Mouse (Mus musculus) A20 (cell line): ENCODE data around the gene Eid3.

ENCODE experiments used
- DNase-seq: peaks from one replicate; pipeline ENCODE4 v3.0.0-alpha.2; 2011; ENCODE audit warnings: low read depth, low spot score

The Eid3 gene

DNA sequence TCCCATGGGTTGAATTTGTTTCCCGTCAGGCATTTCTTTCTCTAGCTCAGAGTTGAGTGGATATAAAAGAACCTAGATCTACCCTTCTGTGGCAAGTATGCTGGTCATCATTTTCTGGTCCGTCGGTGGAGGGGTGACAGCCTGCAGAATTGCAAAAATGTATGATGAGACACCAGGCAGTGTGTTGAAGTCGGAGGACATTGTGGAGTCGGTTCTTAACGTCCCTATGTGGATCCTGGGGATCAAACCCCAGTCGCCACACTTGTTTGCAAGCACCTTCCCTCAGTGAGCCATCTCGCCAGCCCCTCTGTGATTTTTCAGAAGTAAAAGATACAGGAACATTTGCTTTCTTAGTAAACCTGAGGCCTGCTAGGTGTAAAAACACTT, 5.5 kb upstream of the Eid3 start:
- no peak for DNase-seq

DNA sequence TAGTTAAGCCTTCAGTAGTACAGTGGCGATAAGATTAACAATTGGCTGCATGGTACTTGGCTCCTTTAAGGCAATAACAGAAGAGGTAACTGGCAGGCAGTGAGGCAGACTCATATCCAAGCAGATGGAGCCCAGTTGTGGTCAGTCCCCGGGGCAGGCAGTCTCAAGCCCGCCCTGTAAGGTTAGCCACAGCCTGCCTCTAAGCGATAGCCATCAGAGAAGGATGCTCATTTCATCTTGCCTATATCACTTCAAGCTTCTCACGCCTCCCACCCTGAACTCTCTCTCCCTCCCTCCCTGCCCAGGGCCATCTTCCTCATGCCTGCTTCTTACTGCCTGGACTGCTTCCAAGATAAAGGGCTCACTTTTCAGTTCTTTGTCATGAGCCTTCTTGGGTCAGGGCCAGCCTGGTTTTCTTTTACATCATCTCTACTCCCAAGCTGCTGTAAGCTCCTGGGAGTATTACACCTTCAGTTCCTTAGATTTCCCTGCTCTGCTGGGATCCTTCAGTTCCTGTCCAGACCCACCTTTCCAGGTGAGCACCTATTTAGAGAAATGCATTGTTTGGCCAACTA, 3.2 kb upstream of the Eid3 start:
- no peak for DNase-seq

DNA sequence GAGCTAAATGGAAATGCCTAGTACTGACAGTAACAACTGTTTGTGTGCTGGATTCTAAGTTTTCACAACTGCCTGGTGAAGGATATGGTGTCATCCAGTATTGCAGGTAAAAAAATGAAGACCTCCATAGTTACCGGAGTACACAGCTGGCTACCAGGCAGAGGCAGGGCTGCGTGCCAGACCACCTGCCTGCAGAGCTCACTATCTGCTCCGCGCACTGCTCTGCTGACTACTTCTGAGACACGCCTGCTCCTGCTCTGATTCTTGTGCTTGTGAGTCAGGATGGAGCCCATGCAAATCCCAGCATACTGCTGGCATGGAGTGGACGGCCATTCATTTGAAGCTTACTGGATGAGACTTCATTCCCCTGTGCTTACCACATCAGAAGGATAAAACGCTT, 2.6 kb upstream of the Eid3 start:
- DNase-seq, result no peak

DNA sequence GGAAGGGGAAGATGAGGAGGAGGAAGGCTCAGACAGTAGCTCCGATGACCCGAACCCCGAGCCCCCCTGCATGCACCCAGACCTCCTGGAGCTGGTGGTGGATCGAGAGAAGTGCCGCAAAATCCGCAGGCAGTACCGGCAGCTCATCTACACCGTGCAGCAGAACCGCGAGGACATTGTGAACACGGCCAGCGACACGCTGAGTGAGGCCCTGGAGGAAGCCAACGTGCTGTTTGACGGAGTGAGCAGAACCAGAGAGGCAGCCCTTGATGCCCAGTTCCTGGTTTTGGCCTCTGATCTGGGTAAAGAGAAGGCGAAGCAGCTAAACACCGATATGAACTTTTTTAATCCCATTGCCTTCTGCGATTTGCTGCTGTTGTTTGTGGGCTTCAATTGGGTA, 406 bp downstream of the Eid3 start:
- no peak for DNase-seq

DNA sequence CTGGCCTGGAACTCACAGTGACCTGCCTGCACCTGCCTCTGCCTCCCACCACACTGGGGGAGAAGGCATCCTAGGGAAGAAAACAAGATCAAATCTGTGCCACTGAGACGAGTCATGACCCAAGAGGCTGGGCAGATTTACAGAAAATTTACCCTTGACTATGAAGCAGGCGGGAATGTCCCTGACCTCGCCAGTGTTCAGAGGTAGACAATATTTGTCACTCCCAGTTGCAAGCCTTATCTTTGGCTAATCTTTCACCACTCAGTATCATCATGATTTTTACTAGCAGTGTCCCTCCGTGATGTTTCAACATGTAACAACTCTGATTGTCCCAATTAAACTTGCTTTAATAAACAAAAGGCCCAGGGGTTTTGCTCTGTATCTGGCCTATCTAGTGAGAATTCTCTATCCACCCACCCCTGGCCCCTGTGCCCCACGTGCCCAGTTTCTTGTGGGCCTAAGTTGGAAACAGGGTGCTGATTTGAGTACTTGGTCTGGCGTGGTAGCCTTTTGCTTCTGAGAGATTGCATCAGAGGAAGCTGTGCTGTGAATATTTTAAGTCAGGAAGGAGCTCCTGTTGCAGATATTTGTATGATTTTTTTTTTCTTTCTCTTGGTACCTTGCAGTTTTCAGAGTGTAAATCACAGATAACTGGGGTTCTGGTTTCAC, 2.1 kb downstream of the Eid3 start:
- no peak for DNase-seq

DNA sequence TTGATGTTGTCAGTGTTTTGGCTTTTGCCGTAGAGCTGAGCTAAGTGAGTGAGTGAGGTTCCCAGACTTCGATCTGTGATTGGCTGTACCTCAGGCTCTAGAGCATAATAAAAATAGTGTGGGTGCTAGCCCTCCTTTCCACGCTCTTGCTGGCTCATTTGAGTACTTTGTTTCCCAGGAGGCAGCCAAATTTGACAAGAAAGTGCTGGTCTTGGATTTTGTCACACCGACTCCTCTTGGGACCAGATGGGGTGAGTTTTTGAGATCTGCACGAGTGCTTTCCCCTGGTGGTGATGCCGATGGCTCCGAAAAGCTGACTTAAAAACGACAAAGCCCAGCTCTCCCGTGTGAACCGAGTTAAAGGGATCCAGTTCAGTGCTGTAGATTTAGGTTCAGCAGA, 9.0 kb downstream of the Eid3 start:
- no peak for DNase-seq

DNA sequence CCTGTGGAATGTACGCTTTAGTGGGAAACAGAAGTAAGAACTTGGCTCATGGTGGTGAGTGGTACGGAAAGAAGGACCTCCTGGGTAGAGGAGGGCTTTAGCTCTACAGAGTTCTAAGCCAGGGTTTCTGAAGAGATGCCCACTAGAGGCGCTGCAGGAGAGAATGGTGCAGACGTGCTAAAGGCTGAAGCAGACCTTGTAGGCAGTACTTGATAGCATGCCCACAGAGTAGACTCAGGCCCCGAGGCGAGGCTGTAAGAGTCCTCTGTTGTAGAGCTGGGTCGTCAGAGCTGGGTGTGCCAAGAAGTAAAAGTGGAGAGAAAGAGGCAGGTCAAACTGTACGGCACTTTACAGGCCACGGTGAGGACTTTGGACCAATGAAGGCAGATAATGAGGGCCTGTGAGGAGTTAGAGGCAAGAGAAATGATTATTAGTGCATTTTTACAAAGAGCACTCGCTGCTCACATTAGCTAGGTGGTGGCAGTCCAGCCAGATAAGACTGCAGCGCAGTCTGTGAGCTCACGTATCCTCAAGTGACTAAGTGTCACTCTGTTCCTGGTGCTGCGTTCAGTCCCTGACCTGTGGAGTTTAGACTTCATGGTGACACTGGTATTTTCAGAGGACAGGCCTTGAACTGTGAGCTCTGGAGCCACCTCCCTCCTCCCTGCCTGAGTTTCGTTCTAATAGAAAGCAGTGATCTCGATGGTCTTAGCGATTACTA, 9.8 kb downstream of the Eid3 start:
- peak; percentile 29 for DNase-seq

DNA sequence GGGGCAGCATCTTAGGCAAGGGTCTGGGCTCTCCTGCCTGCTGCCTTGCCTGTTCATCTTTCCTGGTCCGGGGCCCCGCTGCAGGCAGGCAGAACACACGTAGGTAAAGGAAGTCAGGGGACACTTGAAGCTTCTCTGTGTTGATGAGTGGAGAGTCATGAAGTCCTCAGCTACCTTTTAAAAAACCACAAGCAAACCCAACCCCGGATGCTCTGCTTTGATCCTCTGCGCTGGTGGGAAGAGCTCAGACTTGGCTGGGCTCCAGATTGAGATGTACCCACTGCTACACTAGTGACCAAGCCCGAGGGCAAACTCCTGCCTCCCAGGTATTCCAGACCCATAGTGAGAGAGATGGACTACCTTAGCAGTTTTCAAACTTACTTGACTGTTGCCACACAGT, 20.9 kb downstream of the Eid3 start:
- DNase-seq, result no peak

DNA sequence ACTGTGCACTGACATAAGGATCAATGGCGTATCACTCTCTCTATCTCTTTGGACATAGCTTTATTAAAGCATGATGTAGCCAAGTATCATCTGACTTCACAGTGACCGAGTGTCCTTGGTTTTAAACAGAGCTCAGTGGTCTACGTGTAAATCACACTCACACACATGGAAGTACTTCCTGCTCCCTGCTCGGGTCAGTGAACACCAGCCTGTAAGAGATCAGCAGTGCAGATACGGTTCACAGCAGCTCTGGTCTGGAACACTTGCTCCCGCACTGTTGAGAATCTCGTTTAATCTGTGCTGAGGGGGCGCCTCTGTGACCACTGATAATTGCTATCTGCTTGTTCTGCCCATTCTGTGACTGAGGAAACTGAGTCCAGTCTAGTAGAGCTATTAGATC, 22.1 kb downstream of the Eid3 start:
- no peak for DNase-seq

DNA sequence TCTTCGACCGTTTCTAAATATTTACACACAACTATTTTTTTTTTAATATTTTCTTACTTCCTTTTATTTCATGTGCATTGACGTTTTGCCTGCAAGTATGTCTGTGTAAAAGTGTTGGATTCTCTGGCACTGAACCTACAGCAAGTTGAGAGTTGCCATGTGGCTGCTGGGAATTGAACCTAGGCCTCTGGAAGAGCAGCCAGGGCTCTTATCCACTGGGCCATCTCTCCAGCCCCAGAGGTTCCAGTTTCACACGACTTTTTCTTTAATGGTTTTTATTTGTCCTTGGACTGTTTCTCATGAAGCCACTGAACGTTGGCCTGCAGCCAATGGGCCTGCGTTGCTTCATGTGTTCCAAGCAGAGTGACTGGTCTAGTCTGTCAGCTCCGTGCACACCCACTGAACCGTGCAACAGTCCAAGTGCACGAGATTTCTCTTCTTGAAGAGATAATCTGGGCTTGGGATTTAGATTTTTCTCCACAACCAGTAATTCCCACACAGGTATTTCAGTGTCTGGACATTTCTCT, 23.1 kb downstream of the Eid3 start:
- no peak for DNase-seq

DNA sequence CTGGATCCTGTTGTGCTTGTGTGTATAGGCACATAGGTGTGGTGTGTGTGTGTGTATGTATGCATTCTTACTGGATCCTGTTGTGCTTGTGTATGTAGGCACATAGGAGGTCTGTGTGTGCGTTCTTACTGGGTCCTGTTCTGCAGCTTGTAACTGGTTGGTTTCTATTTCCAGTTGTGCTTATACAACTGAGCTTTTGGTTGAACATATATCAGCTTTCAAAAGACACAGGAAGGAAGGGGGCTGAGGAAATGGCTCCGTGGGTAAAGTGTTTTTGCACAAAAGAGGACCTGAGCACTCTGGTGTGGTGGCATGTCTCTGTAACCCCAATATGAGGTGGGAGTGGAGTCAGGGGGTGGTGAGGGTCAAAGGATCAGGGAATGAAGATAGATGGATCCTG, 24.5 kb downstream of the Eid3 start:
- DNase-seq, result no peak

DNA sequence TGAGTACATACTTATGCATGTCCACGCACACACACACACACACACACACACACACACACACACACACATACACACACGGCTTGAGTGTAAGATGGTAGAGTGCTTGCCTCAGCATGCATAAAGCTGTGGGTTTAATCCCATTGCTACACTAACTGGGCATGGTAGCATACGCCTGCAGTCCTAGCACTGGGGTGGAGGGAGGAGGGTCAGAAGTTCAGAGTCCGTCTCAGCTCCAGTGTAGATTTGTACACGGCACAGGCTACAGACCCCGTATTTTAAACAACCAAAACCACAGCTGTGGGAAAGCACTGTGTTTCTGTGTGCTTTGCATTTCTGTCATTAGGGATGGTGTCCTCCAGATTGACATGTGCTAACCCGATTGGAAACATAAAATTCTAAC, 25.0 kb downstream of the Eid3 start:
- DNase-seq, result no peak

DNA sequence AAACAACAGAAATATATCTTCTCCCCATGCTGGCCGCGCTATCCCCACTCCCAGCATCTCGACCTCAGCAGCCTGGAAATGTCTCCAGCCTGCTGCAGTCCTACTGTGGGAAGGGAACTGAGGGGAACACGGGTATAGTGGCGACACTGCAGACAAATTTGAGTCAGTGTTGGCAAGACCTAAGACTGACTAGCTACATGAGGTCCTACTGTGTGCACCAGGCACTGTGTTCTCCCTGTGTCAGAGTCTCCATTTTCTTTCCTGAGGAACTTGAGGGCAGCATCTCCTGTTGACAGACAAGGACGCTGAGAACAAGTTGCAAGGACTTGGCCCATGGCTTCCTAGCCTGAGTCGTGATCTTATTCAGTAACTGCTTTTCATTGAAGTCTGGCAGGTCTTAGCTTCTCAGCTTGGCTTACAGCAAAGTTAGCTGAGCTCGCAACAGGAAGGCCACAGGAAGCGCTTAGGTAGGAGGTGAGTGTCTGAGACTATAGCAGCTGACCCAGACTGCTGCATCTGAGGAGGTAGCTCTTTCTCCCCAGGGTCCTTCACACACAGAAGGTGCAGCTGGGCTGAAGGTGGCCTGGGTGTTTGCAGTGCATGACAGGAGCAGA, 26.1 kb downstream of the Eid3 start:
- no peak for DNase-seq

DNA sequence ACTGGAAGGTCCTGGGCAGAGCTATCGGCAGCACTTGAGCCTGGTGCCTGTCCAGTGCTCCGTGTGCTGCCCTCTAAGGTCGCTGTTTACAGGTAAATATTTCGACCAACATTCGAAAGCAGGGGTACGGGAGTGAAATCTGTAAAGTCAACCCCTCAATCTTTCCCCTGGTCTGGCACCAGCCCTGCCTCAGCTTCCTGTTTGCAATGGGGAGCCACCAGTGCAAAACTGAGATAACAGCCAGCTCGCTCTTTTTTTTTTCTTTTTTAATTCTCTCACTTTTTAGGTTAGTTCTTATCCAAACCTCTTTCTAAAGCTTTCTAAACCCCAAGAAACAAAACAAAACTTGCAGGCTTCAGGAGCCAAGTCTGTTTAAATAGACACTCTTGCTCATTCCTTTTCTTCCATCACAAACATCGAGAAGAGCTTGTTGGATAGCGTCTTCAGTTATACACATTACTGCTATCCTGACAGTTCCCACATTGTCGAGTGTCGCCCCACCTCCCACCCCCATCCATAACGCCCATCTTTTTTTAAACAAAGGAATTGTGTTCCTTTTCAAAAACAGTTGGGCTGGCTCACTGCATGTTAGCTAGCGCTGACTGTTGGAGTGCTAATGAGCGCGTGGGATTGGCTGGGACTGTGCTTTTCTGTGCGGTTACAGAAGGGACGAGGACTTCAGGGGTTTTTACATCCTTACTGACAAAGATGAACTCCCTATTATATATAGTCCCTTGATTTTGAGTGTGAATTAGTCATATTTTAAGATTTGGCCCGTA, 27.6 kb downstream of the Eid3 start:
- DNase-seq, result no peak

DNA sequence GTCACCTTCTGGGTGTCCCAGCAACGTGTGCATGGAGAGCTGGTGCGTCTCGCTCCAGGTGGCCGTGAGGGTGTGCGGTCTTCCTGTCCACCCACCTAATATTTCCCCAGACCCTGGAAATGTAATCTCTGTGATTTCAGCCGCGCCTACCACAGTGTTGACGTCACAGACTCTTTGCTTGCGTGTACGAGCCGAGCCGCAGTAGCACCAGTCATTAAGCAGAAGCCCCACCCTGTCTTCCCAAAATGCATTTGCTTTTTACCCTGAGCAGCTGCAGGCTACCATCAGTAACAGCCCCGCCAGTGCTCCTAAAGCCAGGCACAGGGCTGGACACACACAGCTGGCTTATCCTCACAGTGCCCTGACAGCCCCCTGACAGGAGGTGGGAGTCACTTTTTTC, 31.5 kb downstream of the Eid3 start:
- DNase-seq, result no peak

DNA sequence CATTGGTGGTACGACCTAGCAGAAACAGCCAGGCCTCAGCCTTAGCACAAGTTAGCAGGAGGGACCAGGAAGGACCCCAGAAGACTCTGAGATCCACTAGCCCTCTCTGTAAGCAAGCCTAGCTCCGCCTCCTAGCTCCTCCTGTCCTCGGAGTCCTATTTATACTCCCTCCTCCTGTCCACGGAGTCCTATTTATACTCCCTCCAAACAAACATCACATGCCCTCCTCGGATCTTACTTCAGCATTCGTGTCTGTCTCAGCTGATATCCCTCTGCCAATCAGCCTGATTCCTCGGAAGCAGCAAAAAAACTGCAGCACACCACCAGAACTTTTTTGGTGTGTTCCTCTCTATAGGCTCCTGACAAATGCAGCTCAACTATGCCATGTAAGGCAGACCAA, 32.5 kb downstream of the Eid3 start:
- DNase-seq, result no peak

DNA sequence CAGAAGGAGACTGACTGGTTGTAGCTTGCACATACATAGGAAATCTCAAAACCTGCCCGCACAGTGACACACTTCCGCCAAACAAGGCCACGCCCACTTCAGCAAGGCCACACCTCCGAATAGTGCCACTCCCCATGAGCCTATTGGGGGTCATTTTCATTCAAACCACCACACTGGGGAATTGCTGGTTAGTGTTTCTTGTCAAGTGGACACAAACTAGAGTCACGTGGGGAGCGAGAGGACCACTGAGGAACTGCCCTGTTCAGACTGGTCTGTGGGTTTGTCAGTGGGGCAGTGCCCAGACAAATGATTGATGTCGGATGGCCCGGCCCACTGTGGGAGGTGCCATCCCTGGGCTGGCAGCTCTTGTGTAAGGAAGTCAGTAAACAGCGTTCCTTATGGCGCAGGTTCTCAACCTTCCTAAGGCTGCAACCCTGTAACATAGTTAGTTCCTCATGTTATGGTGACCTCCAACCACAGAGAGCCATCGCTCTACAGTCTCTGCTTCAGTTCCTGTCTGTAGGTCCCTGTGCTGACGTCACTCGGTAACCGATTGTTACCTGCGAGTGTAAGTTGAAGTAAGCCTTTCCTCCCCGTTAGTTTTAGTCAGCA, 33.5 kb downstream of the Eid3 start:
- DNase-seq, result peak; percentile 73

DNA sequence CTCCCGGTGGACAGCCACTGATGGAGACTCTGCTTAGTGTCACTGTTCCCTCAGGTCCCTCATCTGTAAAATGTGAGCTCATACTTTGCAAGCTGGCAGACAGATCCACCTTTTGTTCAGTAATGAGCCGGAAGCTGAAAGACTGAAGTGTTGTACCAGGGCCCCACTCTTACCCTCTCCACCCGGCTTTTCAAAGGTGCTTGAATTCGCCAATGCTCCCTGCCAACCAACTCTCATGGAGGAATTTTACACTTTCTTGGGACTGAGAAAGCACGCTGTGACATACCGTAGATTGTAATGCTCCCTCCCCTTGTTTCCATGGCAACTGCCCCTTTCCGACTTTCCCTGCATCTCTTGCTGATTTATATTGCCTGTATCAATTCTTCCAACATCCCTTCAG, 34.1 kb downstream of the Eid3 start:
- no peak for DNase-seq

DNA sequence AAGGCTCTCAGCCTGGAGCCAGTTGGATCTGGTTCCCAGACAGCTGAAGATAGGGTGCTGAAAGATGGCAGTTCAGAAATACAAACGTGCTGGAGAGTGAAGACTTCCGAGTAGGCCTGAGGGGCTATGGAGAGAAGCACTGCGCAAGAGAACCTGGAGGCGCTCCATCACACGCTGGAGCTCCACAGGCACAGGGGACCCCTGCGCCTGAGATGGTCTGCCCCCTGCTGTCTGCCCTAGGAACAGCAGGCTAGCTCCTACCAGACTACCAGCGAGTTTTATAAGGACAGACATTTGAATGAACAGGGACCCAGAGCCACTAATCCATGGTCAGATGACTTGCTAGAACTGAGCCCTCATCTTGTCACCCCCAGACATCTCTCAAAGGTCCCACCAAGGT, 35.0 kb downstream of the Eid3 start:
- DNase-seq, result peak; percentile 85

DNA sequence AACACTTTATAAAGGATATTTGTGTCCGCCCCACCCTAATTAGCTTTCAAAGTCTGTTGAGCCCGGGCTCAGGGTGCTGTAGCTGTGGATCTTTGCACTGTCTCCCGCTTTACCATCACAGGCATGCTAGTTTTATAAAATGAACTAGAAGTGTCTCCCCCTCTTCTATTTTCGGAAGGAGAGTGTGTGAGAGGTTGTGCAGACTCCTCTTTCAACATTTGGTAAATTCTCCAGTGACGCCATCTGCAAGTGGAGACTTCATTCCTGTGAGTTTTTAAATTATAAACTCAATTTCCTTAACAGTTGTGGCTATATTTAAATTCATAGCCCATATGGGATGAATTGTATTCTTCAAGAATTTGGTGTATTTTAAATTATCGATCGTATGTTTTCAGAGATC, 42.1 kb downstream of the Eid3 start:
- DNase-seq, result no peak

DNA sequence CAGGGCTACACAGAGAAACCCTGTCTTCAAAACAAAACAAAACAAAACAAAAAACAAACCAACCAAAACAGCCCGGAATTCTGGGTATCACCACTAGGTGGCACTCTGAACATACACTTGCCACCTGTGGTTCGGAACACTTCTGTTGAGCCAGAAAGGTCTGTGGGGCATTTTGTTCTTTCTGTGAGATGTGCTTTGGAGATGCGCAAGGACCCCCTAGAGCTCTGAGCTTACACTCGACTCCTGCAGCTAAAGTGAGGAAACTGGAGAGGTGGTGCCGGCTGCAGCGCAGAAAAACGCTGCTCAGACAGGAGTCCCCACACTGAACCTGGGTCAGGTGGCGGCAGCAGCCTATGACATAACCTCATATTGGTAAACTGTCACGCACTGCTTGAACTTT, 43.0 kb downstream of the Eid3 start:
- peak; percentile 84 for DNase-seq
